Mouse (Mus musculus) kidney, adult 9 months (tissue): ENCODE results near the gene Prpf40a.
A peak's percentile ranks its signal among the peaks of the same experiment; 100 is the strongest.

ENCODE experiments used
- DNase-seq: peaks from one replicate; pipeline ENCODE4 v3.0.0; 2022

Gene Prpf40a

GRCm38 (mm10) chr2:53102901-53103300 is 88.2 kb downstream of the Prpf40a start:
- DNase-seq = no peak

DNA sequence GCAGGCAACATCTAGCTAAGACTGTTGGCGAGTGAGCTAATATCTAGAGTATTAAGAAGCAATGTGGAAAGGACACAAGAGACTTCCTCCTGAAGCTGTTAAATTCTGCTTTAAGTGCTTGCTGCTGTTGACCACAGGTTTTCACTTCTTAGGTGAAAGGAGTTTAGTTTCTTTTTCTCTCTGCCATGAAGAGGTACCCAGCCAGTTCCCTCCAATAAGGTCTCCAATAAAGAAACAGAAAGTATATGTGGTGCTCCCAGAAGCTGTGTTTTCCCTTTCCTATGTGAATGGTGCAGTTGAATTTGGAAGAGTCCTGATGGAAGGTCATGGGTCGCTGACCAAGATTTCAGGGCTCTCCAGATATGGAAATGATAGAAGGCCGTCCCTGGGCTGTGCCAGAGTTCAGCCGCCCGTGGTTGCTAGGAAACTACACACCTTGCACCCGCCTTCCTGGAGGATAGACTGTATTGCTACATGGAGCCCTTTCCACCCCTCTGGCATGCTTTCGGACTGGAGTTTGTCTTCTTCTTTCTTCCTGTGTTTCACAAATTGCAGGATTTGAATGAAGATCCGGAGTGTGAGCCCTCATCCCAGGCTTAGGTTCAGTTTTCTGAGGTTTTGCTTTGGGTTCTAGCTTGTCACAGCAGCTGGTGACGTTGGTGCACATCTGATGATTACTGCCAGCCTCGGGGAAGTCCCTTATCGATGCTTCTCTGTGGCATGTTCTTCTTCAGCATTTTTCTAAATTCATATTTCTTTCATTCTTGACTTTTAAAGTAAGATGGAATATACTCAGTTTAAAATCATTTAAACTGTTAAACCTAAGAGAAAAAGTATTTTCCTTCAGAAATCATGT is 89.0 kb downstream of the Prpf40a start:
- DNase-seq = no peak

GRCm38 (mm10) chr2:53100093-53100492 is 91.0 kb downstream of the Prpf40a start:
- no peak for DNase-seq

- DNase-seq = no peak
Observed at GRCm38 (mm10) chr2:53095489-53095888, 95.6 kb downstream of the Prpf40a start.

- peak; percentile 10 for DNase-seq
Observed at GRCm38 (mm10) chr2:53095031-53095430, 96.1 kb downstream of the Prpf40a start.

GRCm38 (mm10) chr2:53088744-53089143 is 102.3 kb downstream of the Prpf40a start:
- DNase-seq = no peak

DNA sequence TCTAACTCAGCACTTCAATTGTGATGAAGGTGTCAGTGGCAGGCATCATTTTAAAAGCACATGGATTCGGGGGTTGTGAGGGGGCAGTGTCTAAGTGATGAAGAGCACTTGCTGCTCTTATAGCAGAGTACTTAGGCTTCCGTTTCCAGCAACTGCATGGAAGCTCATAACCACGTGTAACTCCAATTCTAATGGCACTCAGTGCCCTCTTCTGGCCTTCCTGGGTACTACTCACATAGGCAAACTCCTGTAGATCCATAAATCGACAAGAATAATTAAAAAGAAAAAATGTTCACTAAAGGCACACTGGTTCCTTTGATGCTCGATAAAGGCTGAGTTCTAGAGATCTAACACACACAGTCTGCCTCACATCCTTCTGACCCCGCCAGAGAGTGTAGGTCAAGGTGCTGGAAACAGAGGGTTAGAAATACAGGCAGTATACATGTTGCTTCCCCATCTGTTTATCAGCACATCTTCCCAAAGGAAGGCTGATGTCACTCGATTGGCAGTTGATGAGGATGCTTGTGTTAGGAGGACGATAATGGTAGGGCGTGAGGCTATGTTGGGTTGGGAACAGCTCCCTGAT is 105.4 kb downstream of the Prpf40a start:
- DNase-seq = peak; percentile 53
